Mouse (Mus musculus) ES-E14 (cell line): ENCODE results near the gene Fam240b. TPM values are rescaled to one million over a fixed set of nuclear protein-coding genes. Genes with fewer than 3 reads are reported as not detected.

Source experiments
- DNase-seq: peaks from one replicate; pipeline ENCODE4 v3.0.0-alpha.2; 2013; ENCODE audit warnings: low read depth, low spot score
- H3K27ac ChIP-seq: 2 replicates; pipeline ENCODE4 v1.5.1; 2012; ENCODE audit warnings: low read depth, mild to moderate bottlenecking, low read length, moderate library complexity, mixed read lengths; ENCODE audit not compliant: poor library complexity, insufficient read depth, severe bottlenecking
- H3K36me3 ChIP-seq: 2 replicates; pipeline ENCODE4 v1.6.1; 2012; ENCODE audit warnings: mild to moderate bottlenecking, low read length, moderate library complexity, mixed read lengths; ENCODE audit not compliant: control insufficient read depth, poor library complexity, insufficient read depth, severe bottlenecking
- H3K4me1 ChIP-seq, 2 experiments: fragments of 150-350 bp in 1 of 2; sonication (generic) in 1 of 2; 2 replicates each; pipeline ENCODE4 v1.6.1; 2012; ENCODE audit warnings: low read length in 2 of 2, mild to moderate bottlenecking in 1 of 2, mixed read lengths in 1 of 2; ENCODE audit not compliant: control insufficient read depth in 2 of 2, insufficient read depth in 2 of 2, poor library complexity in 1 of 2
- H3K4me3 ChIP-seq, 2 experiments: fragments of 150-350 bp in 1 of 2; sonication (generic) in 1 of 2; 2 replicates each; pipeline ENCODE4 v1.5.1; 2012; ENCODE audit warnings: low read length in 2 of 2, low read depth in 1 of 2, mild to moderate bottlenecking in 1 of 2, mixed read lengths in 1 of 2; ENCODE audit not compliant: insufficient read depth in 1 of 2, poor library complexity in 1 of 2, severe bottlenecking in 1 of 2
- H3K9ac ChIP-seq: 2 replicates; pipeline ENCODE4 v1.6.1; 2012; ENCODE audit warnings: low read depth, mild to moderate bottlenecking, low read length, mixed read lengths; ENCODE audit not compliant: poor library complexity, insufficient read depth, severe bottlenecking
- H3K9me3 ChIP-seq: fragments of 150-350 bp; sonication (generic); 2 replicates; pipeline ENCODE4 v1.6.1; 2012; ENCODE audit warnings: low read depth, mild to moderate bottlenecking, low read length; ENCODE audit not compliant: control insufficient read depth, insufficient read depth
- CHD2 ChIP-seq: IDR thresholded peaks from 2 replicates; pipeline ENCODE4 v1.6.1; 2014; ENCODE audit warnings: mild to moderate bottlenecking, low read depth, low read length, inconsistent platforms
- HCFC1 ChIP-seq: IDR thresholded peaks from 2 replicates; pipeline ENCODE4 v1.6.1; 2012; ENCODE audit warnings: low read length, inconsistent platforms, borderline replicate concordance; ENCODE audit not compliant: insufficient read depth
- MAFK ChIP-seq: IDR thresholded peaks from 2 replicates; pipeline ENCODE4 v1.6.1; 2014; ENCODE audit warnings: mild to moderate bottlenecking, low read depth, low read length, inconsistent platforms; ENCODE audit not compliant: insufficient read depth
- ZC3H11A ChIP-seq: IDR thresholded peaks from 2 replicates; pipeline ENCODE4 v1.6.1; 2012; ENCODE audit warnings: low read depth, mild to moderate bottlenecking, inconsistent platforms, low read length, borderline replicate concordance
- ZNF384 ChIP-seq: IDR thresholded peaks from 2 replicates; pipeline ENCODE4 v1.6.1; 2012; ENCODE audit warnings: low read depth, low read length, inconsistent platforms
- in situ Hi-C, 2 experiments: fragments of 600-800 bp; cut with MboI; formaldehyde crosslinking; loops; one replicate each; pipeline ENCODE4 v1.15.1; 2025; ENCODE audit warnings: low sequenced_read_pairs in 2 of 2, inconsistent platforms in 1 of 2; ENCODE audit not compliant: unreplicated experiment in 2 of 2
- total RNA-seq: library from RNA; depleted of rRNA; stranded (reverse); fragments of 300-350 nt; gene quantifications from 2 replicates; pipeline ENCODE4 v1.2.3, GENCODE M21; 2012

Gene Fam240b
- total RNA-seq, 1 experiment, result not detected

GRCm38 (mm10) chr13:64450001-64450794 lies 47.4 kb downstream of the Fam240b start:
- H3K36me3 ChIP-seq, result no peaks in the 10 kb centered on the region
- H3K27ac ChIP-seq, result no peak overlapping the region
- H3K4me1 ChIP-seq, result no peaks in the 10 kb centered on the region
- H3K9me3 ChIP-seq, result no peaks in the 10 kb centered on the region
- no peak for DNase-seq
- TF ChIP-seq ZC3H11A (no peak), ZNF384 (no peak), MAFK (no peak), HCFC1 (no peak), CHD2 (no peak)
- H3K4me3 ChIP-seq, result no peak overlapping the region
- in situ Hi-C loops, result no loop called here
- H3K9ac ChIP-seq, result no peak overlapping the region

GRCm38 (mm10) chr13:64448729-64449128 lies 48.9 kb downstream of the Fam240b start:
- TF ChIP-seq HCFC1, result no peak
- TF ChIP-seq ZNF384, result no peak
- no peak for TF ChIP-seq ZC3H11A
- no peak for TF ChIP-seq CHD2
- no peak for TF ChIP-seq MAFK
- no peak for DNase-seq
- no peak overlapping the region for H3K4me3 ChIP-seq
- no peaks in the 10 kb centered on the region for H3K4me1 ChIP-seq
- no peak overlapping the region for H3K27ac ChIP-seq
- in situ Hi-C loops, result loop anchor here in 1 of 2 experiments (10.0 kb wide), 1 partner anchor 126 kb away; no protein-coding TSS in a partner anchor
- H3K9ac ChIP-seq, result no peak overlapping the region
- H3K36me3 ChIP-seq, result no peaks in the 10 kb centered on the region
- H3K9me3 ChIP-seq, result no peaks in the 10 kb centered on the region

- H3K4me3 ChIP-seq, result no peak overlapping the region
- no peaks in the 10 kb centered on the region; a peak in 1 of 4 replicates for H3K4me1 ChIP-seq
- TF ChIP-seq MAFK (no peak), CHD2 (no peak), ZC3H11A (peak; percentile 80)
- no peak overlapping the region for H3K27ac ChIP-seq
- in situ Hi-C loops, result loop anchor here in 1 of 2 experiments (10.0 kb wide), 1 partner anchor 127 kb away; no protein-coding TSS in a partner anchor
- no peak overlapping the region for H3K9ac ChIP-seq
- DNase-seq, result no peak
- H3K36me3 ChIP-seq, result no peaks in the 10 kb centered on the region
- H3K9me3 ChIP-seq, result no peaks in the 10 kb centered on the region
Observed at GRCm38 (mm10) chr13:64447947-64448346, 49.6 kb downstream of the Fam240b start.

GRCm38 (mm10) chr13:64445254-64445920 lies 52.2 kb downstream of the Fam240b start:
- no peak for DNase-seq
- Histone ChIP-seq H3K36me3 (no peaks in the 10 kb centered on the region), H3K9ac (no peak overlapping the region), H3K27ac (no peak overlapping the region), H3K9me3 (no peaks in the 10 kb centered on the region), H3K4me1 (no peaks in the 10 kb centered on the region; a peak in 1 of 4 replicates), H3K4me3 (no peak overlapping the region)
- in situ Hi-C loops, result loop anchor here in 1 of 2 experiments (10.0 kb wide), 1 partner anchor 129 kb away; no protein-coding TSS in a partner anchor
- TF ChIP-seq CHD2 (no peak), HCFC1 (no peak), MAFK (no peak), ZNF384 (no peak), ZC3H11A (no peak)
